Mouse (Mus musculus) erythroblast, embryonic 14.5 days (primary cell): ENCODE results near the gene Abcd3. TPM values are rescaled to one million over a fixed set of nuclear protein-coding genes. Genes with fewer than 3 reads are reported as not detected.

Experiments
- H3K27me3 ChIP-seq: 2 replicates; pipeline ENCODE4 v1.6.1; 2012; ENCODE audit warnings: inconsistent platforms; ENCODE audit not compliant: control insufficient read depth
- H3K36me3 ChIP-seq: 2 replicates; pipeline ENCODE4 v1.6.1; 2012; ENCODE audit warnings: mild to moderate bottlenecking, inconsistent platforms; ENCODE audit not compliant: control insufficient read depth
- H3K4me1 ChIP-seq: 2 replicates; pipeline ENCODE4 v1.6.1; 2012; ENCODE audit warnings: inconsistent platforms; ENCODE audit not compliant: control insufficient read depth
- H3K4me3 ChIP-seq: replicated peaks from 2 replicates; pipeline ENCODE3; 2012; ENCODE audit warnings: moderate library complexity, mild to moderate bottlenecking, inconsistent platforms
- H3K9me3 ChIP-seq: 2 replicates; pipeline ENCODE4 v1.6.1; 2012; ENCODE audit warnings: low read length, inconsistent platforms, mixed read lengths; ENCODE audit not compliant: control insufficient read depth
- GATA1 ChIP-seq: IDR thresholded peaks from 2 replicates; pipeline ENCODE4 v1.6.1; 2012; ENCODE audit warnings: low read length, inconsistent platforms, mixed read lengths
- TAL1 ChIP-seq: IDR thresholded peaks from 3 replicates; pipeline ENCODE4 v1.6.1; 2012; ENCODE audit warnings: low read length, inconsistent platforms, mixed read lengths
- polyA plus RNA-seq: library from polyadenylated mRNA; stranded (reverse); fragments of >175 nt; gene quantifications from 2 replicates; pipeline ENCODE4 v1.2.3, GENCODE M21; 2012

Abcd3 gene
- 0.30 and 0.37 TPM in 2 replicates for polyA plus RNA-seq

DNA sequence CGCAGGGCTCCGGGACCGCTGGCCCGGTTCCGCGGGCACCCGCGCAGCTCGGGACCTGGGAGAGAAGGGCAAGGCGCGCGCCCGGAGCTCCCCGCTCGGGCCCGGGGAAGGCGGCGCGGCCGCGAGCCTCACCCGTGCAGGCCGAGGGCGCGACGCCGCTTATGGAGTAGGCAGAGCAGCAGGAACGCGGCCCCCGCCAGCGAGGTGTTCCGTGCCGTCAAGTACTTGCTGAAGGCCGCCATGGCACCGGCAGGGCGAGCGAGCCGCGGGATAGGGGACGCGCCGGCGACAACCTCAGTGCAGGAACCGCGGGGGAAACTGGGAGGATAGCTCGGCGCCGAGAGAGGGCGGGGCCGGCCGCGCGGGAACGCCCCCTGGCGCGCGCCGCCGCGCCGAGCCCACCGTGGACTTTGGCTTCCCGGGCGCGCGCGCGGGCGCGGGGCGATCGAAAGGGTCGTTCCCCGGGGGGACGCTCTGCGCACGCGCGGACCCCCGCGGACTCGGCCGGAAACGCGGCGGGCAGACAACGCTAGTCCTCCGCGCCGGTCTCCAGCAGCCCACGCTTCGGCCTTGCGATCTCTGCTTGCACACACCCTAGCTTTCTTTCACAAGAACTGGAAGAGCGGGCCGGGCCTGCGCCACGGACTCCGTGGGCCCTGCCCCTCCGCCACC, at the start of gene Abcd3:
Gene Abcd3, minus strand, starts transcription at position 426 of the 672 bp plus-strand sequence.
- Histone ChIP-seq H3K9me3 (no peaks in the 10 kb centered on the region), H3K4me1 (peaks cover 20% of the 10 kb centered on the region), H3K36me3 (no peaks in the 10 kb centered on the region), H3K4me3 (peak within 1 kb of the TSS; percentile 90), H3K27me3 (no peaks in the 10 kb centered on the region)
- no peak for TF ChIP-seq TAL1

DNA sequence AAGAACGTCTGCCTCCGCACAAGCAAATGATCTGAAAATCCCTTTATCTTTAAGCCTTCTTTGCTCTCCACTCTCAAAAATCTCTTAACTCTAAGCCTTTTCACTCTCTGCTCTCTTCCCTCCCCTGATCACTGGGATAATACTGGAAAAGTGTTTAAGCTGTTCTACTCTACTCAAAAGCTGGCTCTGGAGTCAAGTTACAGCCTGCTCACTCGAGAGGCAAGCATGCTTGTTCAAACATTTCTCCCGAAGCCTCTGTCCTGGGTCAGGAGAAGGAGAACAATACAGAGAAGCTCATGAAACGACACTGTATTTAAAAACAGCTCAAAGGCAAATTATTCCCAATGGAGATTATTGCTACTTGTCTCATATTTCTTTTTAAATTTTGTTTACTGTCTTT, 44.0 kb upstream of the Abcd3 start:
- Histone ChIP-seq H3K36me3 (no peaks in the 10 kb centered on the region), H3K27me3 (no peaks in the 10 kb centered on the region), H3K4me3 (no peak overlapping the region), H3K4me1 (no peaks in the 10 kb centered on the region), H3K9me3 (no peaks in the 10 kb centered on the region)
- TF ChIP-seq GATA1 (no peak), TAL1 (no peak)

DNA sequence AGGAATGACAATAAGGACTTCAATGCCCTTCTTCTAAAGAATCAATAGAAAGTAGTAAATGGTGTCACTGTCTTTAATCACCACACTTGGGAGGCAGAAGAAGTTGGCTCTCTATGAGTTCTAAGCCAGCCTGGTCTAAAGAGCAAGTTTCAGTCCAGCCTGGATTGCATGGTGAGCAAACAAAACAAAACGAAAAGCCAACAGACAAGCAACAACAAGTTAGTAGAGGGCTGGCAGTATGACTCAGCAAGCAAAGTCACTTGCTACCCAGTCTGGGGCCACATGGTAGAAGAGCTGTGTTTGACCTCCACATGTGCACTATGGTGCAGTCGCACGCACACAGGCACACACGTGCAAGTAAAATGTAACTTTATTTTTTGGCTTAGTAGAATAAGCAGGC, 41.0 kb upstream of the Abcd3 start:
- Histone ChIP-seq H3K4me3 (no peak overlapping the region), H3K9me3 (no peaks in the 10 kb centered on the region), H3K4me1 (no peaks in the 10 kb centered on the region), H3K27me3 (no peaks in the 10 kb centered on the region), H3K36me3 (no peaks in the 10 kb centered on the region)
- TF ChIP-seq TAL1 (no peak), GATA1 (no peak)

DNA sequence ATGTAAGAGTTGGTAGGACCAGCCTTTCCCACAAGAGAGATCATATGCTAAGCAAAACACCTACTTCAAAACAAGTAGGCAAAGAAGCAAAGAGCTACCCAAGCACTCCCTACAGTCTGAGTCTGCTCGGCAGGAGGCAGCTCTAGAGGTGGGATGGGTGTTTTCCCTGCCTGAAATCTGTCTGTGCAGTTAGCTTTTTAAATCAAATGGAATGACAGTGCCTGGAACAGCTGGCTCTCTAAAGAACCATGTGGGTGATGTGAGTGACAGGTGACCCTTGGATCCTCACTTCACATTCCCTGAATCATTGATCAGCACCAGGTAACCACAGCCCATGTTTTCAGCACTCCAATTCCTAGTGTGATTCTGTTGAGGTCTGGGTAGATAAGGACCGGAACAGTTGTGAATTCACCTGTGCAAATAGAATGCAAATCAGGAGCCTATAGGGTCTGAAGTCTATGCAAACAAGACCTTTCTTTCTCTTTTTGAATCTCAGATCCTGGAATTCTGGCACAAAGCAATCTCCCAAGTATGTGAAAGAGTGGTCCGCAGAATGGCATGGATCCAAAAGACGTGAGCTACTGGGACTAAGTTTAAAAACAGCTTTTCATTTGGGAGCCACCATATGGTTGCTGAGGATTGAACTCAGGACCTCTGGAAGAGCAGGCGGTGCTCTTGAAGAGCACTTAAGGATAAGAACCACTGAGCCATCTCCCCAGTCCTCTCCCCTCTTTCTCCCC, 38.8 kb upstream of the Abcd3 start:
- Histone ChIP-seq H3K4me1 (no peaks in the 10 kb centered on the region), H3K36me3 (no peaks in the 10 kb centered on the region), H3K9me3 (no peaks in the 10 kb centered on the region), H3K27me3 (no peaks in the 10 kb centered on the region), H3K4me3 (no peak overlapping the region)
- TF ChIP-seq TAL1, result no peak
- no peak for TF ChIP-seq GATA1

DNA sequence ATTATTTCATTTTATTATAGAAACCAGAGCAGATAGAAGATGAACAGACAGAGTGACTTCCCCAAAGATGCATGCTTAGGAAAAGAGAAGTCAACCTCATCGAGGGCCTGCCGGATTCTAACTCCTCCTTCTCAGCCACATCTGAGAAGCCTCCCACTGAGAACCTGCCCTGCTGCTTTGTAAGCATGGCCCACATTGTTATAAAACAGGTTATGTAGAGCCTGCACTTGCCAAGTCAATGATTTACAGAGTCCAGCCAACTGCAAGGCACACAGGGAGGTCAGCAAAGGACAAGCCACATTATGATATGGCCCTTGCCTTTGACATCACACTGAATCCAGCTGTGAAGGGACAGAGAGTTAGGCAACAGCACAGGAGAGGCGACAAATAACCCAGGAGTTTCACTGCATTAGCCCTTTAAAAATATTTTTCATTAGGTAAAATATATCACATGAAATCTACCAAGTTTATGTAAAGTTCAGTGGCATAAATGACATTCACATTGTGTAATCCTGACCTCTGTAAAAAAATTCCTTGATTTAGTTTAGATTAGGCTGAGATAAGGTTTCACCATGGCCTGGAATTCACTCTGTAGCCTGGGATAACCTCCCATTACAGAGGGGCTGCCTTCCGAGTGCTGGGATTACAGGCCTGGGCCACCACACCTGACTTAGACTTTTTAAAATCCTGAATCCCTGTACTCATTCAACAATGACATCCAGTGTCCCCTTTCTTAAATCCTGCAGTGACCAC, 37.1 kb upstream of the Abcd3 start:
- TF ChIP-seq TAL1 (no peak), GATA1 (no peak)
- no peaks in the 10 kb centered on the region for H3K36me3 ChIP-seq

DNA sequence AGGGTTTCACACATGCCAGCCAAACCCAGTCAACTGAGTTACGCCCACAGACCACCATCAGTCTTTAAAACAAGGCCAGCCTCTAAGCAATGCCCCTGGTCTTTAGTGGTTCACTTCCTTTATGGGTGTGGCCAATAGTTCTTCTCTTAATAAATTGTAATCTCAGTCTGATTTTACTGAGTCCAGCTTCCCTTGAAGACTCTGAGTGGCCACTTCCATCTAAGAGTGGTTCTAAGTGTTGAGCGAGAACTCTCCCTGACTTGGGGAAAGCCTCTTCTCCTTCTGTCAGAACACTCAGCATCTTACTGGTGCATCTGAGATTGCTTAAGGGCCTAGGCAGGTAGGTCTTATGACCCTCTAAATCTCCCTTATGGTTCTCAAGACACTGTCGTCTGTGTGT, 35.9 kb upstream of the Abcd3 start:
- Histone ChIP-seq H3K27me3 (no peaks in the 10 kb centered on the region), H3K4me3 (no peak overlapping the region), H3K4me1 (no peaks in the 10 kb centered on the region), H3K36me3 (no peaks in the 10 kb centered on the region), H3K9me3 (no peaks in the 10 kb centered on the region)
- TF ChIP-seq TAL1 (no peak), GATA1 (no peak)

More for the DNA sequence above, 37.1 kb upstream of the Abcd3 start:
- Histone ChIP-seq H3K9me3 (no peaks in the 10 kb centered on the region), H3K27me3 (no peaks in the 10 kb centered on the region), H3K4me1 (no peaks in the 10 kb centered on the region), H3K4me3 (no peak overlapping the region)

DNA sequence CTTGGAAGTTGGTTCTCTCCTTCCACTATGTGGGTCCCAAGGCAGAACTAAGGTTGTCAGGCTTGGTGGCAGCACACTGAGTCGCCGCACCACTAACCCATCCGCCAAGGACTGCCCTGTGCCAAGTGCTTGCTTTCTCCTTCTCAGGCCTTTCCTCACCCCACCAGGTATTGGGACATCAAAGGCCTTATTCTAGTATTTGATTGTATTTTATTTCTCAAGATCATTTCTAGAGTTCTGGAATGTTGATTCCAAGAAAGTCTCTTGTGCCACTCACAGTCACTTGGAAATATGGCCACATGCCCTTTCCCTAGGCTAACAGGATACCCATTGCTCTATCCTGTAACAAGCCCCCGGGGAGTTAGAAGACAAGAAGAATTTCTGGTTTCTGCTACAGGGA, 35.3 kb upstream of the Abcd3 start:
- Histone ChIP-seq H3K9me3 (no peaks in the 10 kb centered on the region), H3K4me1 (no peaks in the 10 kb centered on the region), H3K27me3 (no peaks in the 10 kb centered on the region), H3K4me3 (no peak overlapping the region), H3K36me3 (no peaks in the 10 kb centered on the region)
- TF ChIP-seq GATA1, result no peak
- no peak for TF ChIP-seq TAL1

DNA sequence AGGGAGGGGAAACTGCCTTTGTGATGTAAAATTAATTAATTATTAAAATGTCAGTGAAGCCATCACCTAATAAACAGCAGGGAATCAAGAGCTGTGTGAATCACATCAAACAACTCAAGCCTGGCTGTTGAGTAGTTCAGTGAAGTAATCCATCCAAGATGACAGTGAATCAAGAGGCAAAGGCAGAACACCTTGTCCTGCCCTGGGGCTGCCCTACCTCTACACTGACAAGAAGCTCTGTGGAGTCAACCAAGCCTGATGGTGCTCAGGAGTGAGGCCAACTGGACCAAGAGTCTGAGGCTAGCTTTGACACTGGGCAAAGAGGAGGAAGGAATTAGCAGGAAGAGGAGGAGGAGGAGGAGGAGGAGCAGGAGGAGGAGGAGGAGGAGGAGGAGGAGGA, 32.2 kb upstream of the Abcd3 start:
- TF ChIP-seq GATA1 (no peak), TAL1 (no peak)
- H3K4me1 ChIP-seq, result no peaks in the 10 kb centered on the region
- no peaks in the 10 kb centered on the region for H3K36me3 ChIP-seq
- H3K4me3 ChIP-seq, result no peak overlapping the region
- no peaks in the 10 kb centered on the region for H3K9me3 ChIP-seq
- no peaks in the 10 kb centered on the region for H3K27me3 ChIP-seq

DNA sequence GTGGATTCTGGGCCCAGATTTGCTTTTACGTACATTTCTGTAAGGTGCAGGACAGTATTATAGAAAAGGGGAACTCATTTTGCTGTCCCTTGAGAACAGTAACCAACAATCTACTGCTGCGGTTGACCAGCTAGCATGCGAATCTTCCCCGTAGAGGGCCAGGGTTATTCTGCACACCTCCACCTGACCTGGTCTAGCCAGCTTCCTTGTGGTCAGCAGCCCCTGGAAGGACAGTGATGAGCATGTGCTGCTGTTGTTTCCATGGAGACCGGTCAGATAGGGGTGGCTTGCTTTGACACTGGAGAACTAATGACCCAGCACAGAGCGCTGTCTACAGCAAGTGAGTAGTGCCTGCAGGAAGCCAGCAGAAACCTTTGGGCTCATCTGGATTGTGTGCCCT, 29.6 kb upstream of the Abcd3 start:
- H3K36me3 ChIP-seq, result no peaks in the 10 kb centered on the region

More for the DNA sequence above, 29.6 kb upstream of the Abcd3 start:
- no peaks in the 10 kb centered on the region for H3K27me3 ChIP-seq
- no peaks in the 10 kb centered on the region for H3K9me3 ChIP-seq
- H3K4me3 ChIP-seq, result no peak overlapping the region
- TF ChIP-seq GATA1, result no peak
- TF ChIP-seq TAL1, result no peak
- no peaks in the 10 kb centered on the region for H3K4me1 ChIP-seq
